Mouse (Mus musculus): ENCODE data around the gene Slc25a10. TPM values are rescaled to one million over a fixed set of nuclear protein-coding genes. Genes with fewer than 3 reads are reported as not detected.
"Not testable (repeated sequence)": the region's sequence is repeated elsewhere in the genome, so short reads cannot be mapped to it uniquely, and the experiment has no call there.

Gene Slc25a10
- total and polyA plus RNA-seq, 2 experiments from 2014 or later: 20.5 to 22.8 TPM

- Histone ChIP-seq H3K27ac (ENCODE audit: low read depth, low read length) (no peak overlapping the region), H3K9ac (no peak overlapping the region), H3K4me2 (ENCODE audit: low read depth) (no peak overlapping the region), H3K36me3 (ENCODE audit: insufficient read depth) (no peaks in the 10 kb centered on the region), H3K4me1 (ENCODE audit: insufficient read depth) (no peaks in the 10 kb centered on the region), H3K9me3 (ENCODE audit: low read length) (no peaks in the 10 kb centered on the region), H3K4me3 (ENCODE audit: low read depth, low read length) (no peak overlapping the region), H3K27me3 (ENCODE audit: insufficient read depth, low read length) (no peaks in the 10 kb centered on the region)
- ATAC-seq (no peak), DNase-seq (no peak)
- WGBS: 31% methylated on average over 4 of the region's 4 CpGs
- TF ChIP-seq CTCF (IDR thresholded peaks at IDR 0.05; ENCODE audit: low read depth): no peak
Observed at GRCm38 (mm10) chr11:120509940-120510339, 18.3 kb downstream of the Slc25a10 start.

DNA sequence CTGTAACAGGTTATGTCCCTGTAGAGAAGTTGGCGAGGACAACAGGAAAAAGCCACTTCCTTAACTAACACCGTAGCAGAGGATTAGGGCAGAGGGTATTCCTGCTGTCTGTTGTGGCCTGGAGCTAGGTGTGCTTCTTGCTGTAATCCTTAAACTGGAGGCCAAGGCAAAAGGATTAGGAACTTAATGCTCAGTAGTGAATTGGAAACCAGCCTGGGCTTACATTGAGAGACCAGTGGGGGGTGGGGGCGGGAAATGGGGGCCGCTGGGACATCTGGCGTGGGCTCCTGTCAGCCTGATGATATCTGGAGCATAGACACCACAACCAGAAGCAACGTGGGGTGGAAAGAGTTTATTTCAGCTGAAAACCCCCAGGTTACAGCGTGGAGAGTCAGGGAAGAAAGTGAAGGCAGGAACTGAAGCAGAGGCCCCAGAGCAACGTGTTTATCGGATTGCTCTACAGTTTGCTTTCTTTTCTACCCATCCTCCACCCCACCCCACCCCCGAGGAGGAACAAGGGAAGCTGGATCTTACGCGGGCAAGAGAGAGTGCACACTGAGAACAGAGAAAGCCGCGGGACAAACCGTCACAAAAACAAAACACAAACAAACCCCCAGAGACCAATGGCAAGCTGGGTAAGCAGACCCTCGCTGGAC, 18.9 kb downstream of the Slc25a10 start:
- WGBS: 5% methylated on average over 16 of the region's 16 CpGs
- peak overlapping the region; percentile 17; the same call in 1 of the 2 replicates for H3K4me2 ChIP-seq (ENCODE audit: low read depth)
- no peaks in the 10 kb centered on the region for H3K9me3 ChIP-seq (ENCODE audit: low read length)
- no peak overlapping the region for H3K4me3 ChIP-seq (ENCODE audit: low read depth, low read length)
- no peaks in the 10 kb centered on the region for H3K36me3 ChIP-seq (ENCODE audit: insufficient read depth)
- no peaks in the 10 kb centered on the region for H3K27me3 ChIP-seq (ENCODE audit: insufficient read depth, low read length)
- H3K4me1 ChIP-seq (ENCODE audit: insufficient read depth): no peaks in the 10 kb centered on the region
- no peak overlapping the region for H3K27ac ChIP-seq (ENCODE audit: low read depth, low read length)
- ATAC-seq (no peak), DNase-seq (no peak)
- H3K9ac ChIP-seq: no peak overlapping the region
- no peak for TF ChIP-seq CTCF (IDR thresholded peaks at IDR 0.05; ENCODE audit: low read depth)

- 46% methylated on average over 6 of the region's 6 CpGs for WGBS
- no peak overlapping the region for H3K4me2 ChIP-seq (ENCODE audit: low read depth)
- H3K36me3 ChIP-seq (ENCODE audit: insufficient read depth): no peaks in the 10 kb centered on the region
- no peak for ATAC-seq
- no peaks in the 10 kb centered on the region for H3K27me3 ChIP-seq (ENCODE audit: insufficient read depth, low read length)
- no peak overlapping the region for H3K9ac ChIP-seq
- no peak for TF ChIP-seq CTCF (IDR thresholded peaks at IDR 0.05; ENCODE audit: low read depth)
- no peak overlapping the region for H3K27ac ChIP-seq (ENCODE audit: low read depth, low read length)
- H3K4me3 ChIP-seq (ENCODE audit: low read depth, low read length): no peak overlapping the region
- no peaks in the 10 kb centered on the region for H3K4me1 ChIP-seq (ENCODE audit: insufficient read depth)
- no peak for DNase-seq
- no peaks in the 10 kb centered on the region for H3K9me3 ChIP-seq (ENCODE audit: low read length)
Observed at GRCm38 (mm10) chr11:120512790-120513453, 21.3 kb downstream of the Slc25a10 start.

DNA sequence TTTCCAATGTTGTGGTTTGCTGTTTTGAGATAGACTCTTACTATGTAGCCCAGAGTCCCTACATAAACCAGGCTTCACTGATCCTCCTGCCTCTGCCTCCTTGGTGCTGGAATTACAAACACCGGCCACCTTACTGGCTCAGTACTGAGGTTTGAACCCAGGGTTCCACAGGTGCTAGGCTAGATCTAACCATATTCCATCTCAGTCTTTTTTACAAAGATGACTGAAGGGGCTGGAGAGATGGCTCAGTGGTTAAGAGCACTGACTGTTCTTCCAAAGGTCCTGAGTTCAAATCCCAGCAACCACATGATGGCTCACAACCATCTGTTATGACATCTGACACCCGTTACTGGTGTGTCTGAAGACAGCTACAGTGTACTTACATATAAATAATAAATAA, 22.6 kb downstream of the Slc25a10 start:
- 89% methylated on average over 2 of the region's 2 CpGs for WGBS
- H3K4me2 ChIP-seq (ENCODE audit: low read depth); H3K27me3 ChIP-seq (ENCODE audit: insufficient read depth, low read length); H3K9me3 ChIP-seq (ENCODE audit: low read length); DNase-seq; H3K4me3 ChIP-seq (ENCODE audit: low read depth, low read length); H3K4me1 ChIP-seq (ENCODE audit: insufficient read depth); H3K9ac ChIP-seq; H3K27ac ChIP-seq (ENCODE audit: low read depth, low read length); ATAC-seq; H3K36me3 ChIP-seq (ENCODE audit: insufficient read depth): not testable (repeated sequence)

- no peak overlapping the region for H3K9ac ChIP-seq
- TF ChIP-seq CTCF (IDR thresholded peaks at IDR 0.05; ENCODE audit: low read depth): peak; percentile 97
- no peak overlapping the region for H3K4me2 ChIP-seq (ENCODE audit: low read depth)
- WGBS: 17% methylated on average over 17 of the region's 17 CpGs
- H3K27ac ChIP-seq (ENCODE audit: low read depth, low read length): no peak overlapping the region
- ATAC-seq (peak; percentile 50), DNase-seq (peak; percentile 84)
- H3K4me1 ChIP-seq (ENCODE audit: insufficient read depth): no peaks in the 10 kb centered on the region
- H3K4me3 ChIP-seq (ENCODE audit: low read depth, low read length): no peak overlapping the region
- no peaks in the 10 kb centered on the region for H3K36me3 ChIP-seq (ENCODE audit: insufficient read depth)
- H3K27me3 ChIP-seq (ENCODE audit: insufficient read depth, low read length): no peaks in the 10 kb centered on the region
- no peaks in the 10 kb centered on the region for H3K9me3 ChIP-seq (ENCODE audit: low read length)
Observed at GRCm38 (mm10) chr11:120515611-120516010, 24.0 kb downstream of the Slc25a10 start.

DNA sequence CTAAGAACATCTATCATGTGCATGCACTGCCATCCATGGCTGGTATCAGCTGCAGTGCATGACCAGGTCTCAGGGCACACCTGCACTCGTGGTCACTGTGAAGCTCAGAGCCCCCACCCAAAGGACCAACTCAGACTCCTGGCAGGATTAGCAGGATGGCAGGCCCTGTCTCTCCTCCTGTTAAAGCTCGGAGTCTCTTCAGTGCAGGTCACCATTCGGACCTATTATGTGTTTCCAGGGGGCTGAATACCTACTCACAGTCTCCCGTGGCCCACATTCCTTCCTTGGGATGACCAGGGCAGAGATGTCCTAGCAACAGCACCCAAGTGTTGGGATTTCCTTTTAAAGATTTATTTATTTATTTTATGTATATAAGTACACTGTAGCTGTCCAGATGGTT, 25.5 kb downstream of the Slc25a10 start:
- Histone ChIP-seq H3K4me1 (ENCODE audit: insufficient read depth) (no peaks in the 10 kb centered on the region), H3K9me3 (ENCODE audit: low read length) (no peaks in the 10 kb centered on the region), H3K27me3 (ENCODE audit: insufficient read depth, low read length) (no peaks in the 10 kb centered on the region), H3K4me3 (ENCODE audit: low read depth, low read length) (no peak overlapping the region), H3K36me3 (ENCODE audit: insufficient read depth) (no peaks in the 10 kb centered on the region), H3K4me2 (ENCODE audit: low read depth) (no peak overlapping the region), H3K9ac (no peak overlapping the region), H3K27ac (ENCODE audit: low read depth, low read length) (no peak overlapping the region)
- ATAC-seq: no peak
- WGBS: 75% methylated on average over 4 of the region's 4 CpGs
- no peak for DNase-seq
- no peak for TF ChIP-seq CTCF (IDR thresholded peaks at IDR 0.05; ENCODE audit: low read depth)

- no peaks in the 10 kb centered on the region for H3K4me1 ChIP-seq (ENCODE audit: insufficient read depth)
- H3K27ac ChIP-seq (ENCODE audit: low read depth, low read length): no peak overlapping the region
- H3K9me3 ChIP-seq (ENCODE audit: low read length): no peaks in the 10 kb centered on the region
- TF ChIP-seq CTCF (IDR thresholded peaks at IDR 0.05; ENCODE audit: low read depth): no peak
- no peak overlapping the region for H3K9ac ChIP-seq
- WGBS: 67% methylated on average over 6 of the region's 6 CpGs
- H3K4me2 ChIP-seq (ENCODE audit: low read depth): no peak overlapping the region
- no peak overlapping the region for H3K4me3 ChIP-seq (ENCODE audit: low read depth, low read length)
- H3K36me3 ChIP-seq (ENCODE audit: insufficient read depth): no peaks in the 10 kb centered on the region
- ATAC-seq (no peak), DNase-seq (no peak)
- H3K27me3 ChIP-seq (ENCODE audit: insufficient read depth, low read length): no peaks in the 10 kb centered on the region
Observed at GRCm38 (mm10) chr11:120518027-120518426, 26.4 kb downstream of the Slc25a10 start.
